In genomic region chr6:37806529-37807191, GRCm38 (mm10) we compare ENCODE assay signal across 8 mouse cellular contexts.
A peak's percentile ranks its signal among the peaks of the same experiment; 100 is the strongest.
DNase-seq lines count a peak whose midpoint lies in the region; ATAC-seq and TF ChIP-seq lines count a peak whose summit lies in the region.
"Not testable (repeated sequence)": the region's sequence is repeated elsewhere in the genome, so short reads cannot be mapped to it uniquely, and the experiment has no call there.

No protein-coding gene starts in this region.

- H3K4me3 ChIP-seq in embryonic facial prominence, embryonic 11.5 days (ENCODE audit: low read depth, low read length); forebrain, embryonic 14.5 days (ENCODE audit: low read depth, low read length); heart, postnatal 0 days (ENCODE audit: low read depth, low read length); intestine, embryonic 14.5 days (ENCODE audit: low read depth, low read length); limb, embryonic 13.5 days; lung, embryonic 15.5 days; midbrain, embryonic 14.5 days (replicated peaks; ENCODE audit: low read depth, low read length); neural tube, embryonic 15.5 days (replicated peaks): not testable (repeated sequence)

- not testable (repeated sequence) for TF ChIP-seq CTCF in heart, postnatal 0 days (IDR thresholded peaks at IDR 0.05; ENCODE audit: low read depth)

- H3K4me2 ChIP-seq in embryonic facial prominence, embryonic 11.5 days (ENCODE audit: low read depth, low read length); forebrain, embryonic 14.5 days (ENCODE audit: low read length); heart, postnatal 0 days (ENCODE audit: low read depth, low read length); intestine, embryonic 14.5 days (ENCODE audit: low read length); limb, embryonic 13.5 days (replicated peaks); lung, embryonic 15.5 days; midbrain, embryonic 14.5 days (ENCODE audit: low read length); neural tube, embryonic 15.5 days: not testable (repeated sequence)

- peak; percentile 73 for ATAC-seq in embryonic facial prominence, embryonic 11.5 days (replicated peaks; ENCODE audit: insufficient number of reproducible peaks, low FRiP score, low TSS enrichment, low read depth)
- ATAC-seq in forebrain, embryonic 14.5 days: peak; percentile 72
- 0 out of 2 replicates have a peak, but pooled peaks have one; percentile 47 for ATAC-seq in heart, postnatal 0 days (ENCODE audit: insufficient read depth, low read depth)
- ATAC-seq in intestine, embryonic 14.5 days (replicated peaks; ENCODE audit: low FRiP score, low TSS enrichment, low read depth): peak; percentile 72; the same call in 1 of the 2 replicates
- 0 out of 2 replicates have a peak, but pooled peaks have one; percentile 8 for ATAC-seq in limb, embryonic 13.5 days (ENCODE audit: low FRiP score, low read depth)
- peak; percentile 84 for ATAC-seq in lung, embryonic 15.5 days (ENCODE audit: borderline replicate concordance, extremely low read depth, low FRiP score, low TSS enrichment)
- 0 out of 2 replicates have a peak, but pooled peaks have one; percentile 24 for ATAC-seq in midbrain, embryonic 14.5 days (ENCODE audit: low FRiP score, low TSS enrichment)
- peak; percentile 53; the same call in 1 of the 2 replicates for ATAC-seq in neural tube, embryonic 15.5 days (ENCODE audit: low FRiP score)

- not testable (repeated sequence) for H3K27ac ChIP-seq in embryonic facial prominence, embryonic 11.5 days (replicated peaks; ENCODE audit: low read depth, low read length); forebrain, embryonic 14.5 days (ENCODE audit: low read depth, low read length); heart, postnatal 0 days (ENCODE audit: low read depth); intestine, embryonic 14.5 days (ENCODE audit: low read depth); limb, embryonic 13.5 days; lung, embryonic 15.5 days; midbrain, embryonic 14.5 days (replicated peaks; ENCODE audit: low read depth, low read length); neural tube, embryonic 15.5 days (replicated peaks)

- not testable (repeated sequence) for H3K36me3 ChIP-seq in embryonic facial prominence, embryonic 11.5 days (replicated peaks; ENCODE audit: control insufficient read depth, insufficient read depth, low read depth, low read length); forebrain, embryonic 14.5 days (ENCODE audit: control insufficient read depth, insufficient read depth, low read length); heart, postnatal 0 days (replicated peaks; ENCODE audit: control insufficient read depth, insufficient read depth, low read length); intestine, embryonic 14.5 days (ENCODE audit: control insufficient read depth, insufficient read depth, low read length); limb, embryonic 13.5 days; lung, embryonic 15.5 days; midbrain, embryonic 14.5 days (ENCODE audit: control insufficient read depth, insufficient read depth, low read length); neural tube, embryonic 15.5 days

- H3K9me3 ChIP-seq in embryonic facial prominence, embryonic 11.5 days (replicated peaks; ENCODE audit: control insufficient read depth, low read length); forebrain, embryonic 14.5 days (replicated peaks; ENCODE audit: control insufficient read depth, low read length); heart, postnatal 0 days (replicated peaks; ENCODE audit: control insufficient read depth, low read length); intestine, embryonic 14.5 days (ENCODE audit: control insufficient read depth, low read length); limb, embryonic 13.5 days; lung, embryonic 15.5 days; midbrain, embryonic 14.5 days (ENCODE audit: control insufficient read depth, low read length); neural tube, embryonic 15.5 days (replicated peaks): not testable (repeated sequence)

- not testable (repeated sequence) for TF ChIP-seq EP300 in heart, postnatal 0 days (IDR thresholded peaks at IDR 0.05; ENCODE audit: low read depth)

- WGBS in embryonic facial prominence, embryonic 11.5 days: 57% methylated on average over 1 of the region's 10 CpGs
- 100% methylated on average over 1 of the region's 10 CpGs for WGBS in forebrain, embryonic 14.5 days
- WGBS in heart, postnatal 0 days: 79% methylated on average over 1 of the region's 10 CpGs
- 73% methylated on average over 1 of the region's 10 CpGs for WGBS in intestine, embryonic 14.5 days
- 38% methylated on average over 1 of the region's 10 CpGs for WGBS in limb, embryonic 13.5 days
- WGBS in lung, embryonic 15.5 days: 77% methylated on average over 1 of the region's 10 CpGs
- 79% methylated on average over 1 of the region's 10 CpGs for WGBS in midbrain, embryonic 14.5 days
- 80% methylated on average over 1 of the region's 10 CpGs for WGBS in neural tube, embryonic 15.5 days

- H3K4me1 ChIP-seq in embryonic facial prominence, embryonic 11.5 days (ENCODE audit: control insufficient read depth, insufficient read depth, low read length); forebrain, embryonic 14.5 days (ENCODE audit: control insufficient read depth, insufficient read depth, low read length); heart, postnatal 0 days (ENCODE audit: control insufficient read depth, insufficient read depth); intestine, embryonic 14.5 days (replicated peaks; ENCODE audit: control insufficient read depth, insufficient read depth, low read length); limb, embryonic 13.5 days; lung, embryonic 15.5 days; midbrain, embryonic 14.5 days (ENCODE audit: control insufficient read depth, insufficient read depth, low read length); neural tube, embryonic 15.5 days: not testable (repeated sequence)

- DNase-seq in embryonic facial prominence, embryonic 11.5 days (ENCODE audit: low spot score); forebrain, embryonic 14.5 days (ENCODE audit: low spot score); heart, postnatal 0 days (ENCODE audit: low spot score); intestine, embryonic 14.5 days (ENCODE audit: low spot score); midbrain, embryonic 14.5 days: not testable (repeated sequence)

- H3K27me3 ChIP-seq in embryonic facial prominence, embryonic 11.5 days (ENCODE audit: control insufficient read depth, insufficient read depth, low read length); forebrain, embryonic 14.5 days (replicated peaks; ENCODE audit: control insufficient read depth, insufficient read depth, low read length); heart, postnatal 0 days (ENCODE audit: control insufficient read depth, insufficient read depth, low read length); intestine, embryonic 14.5 days (replicated peaks; ENCODE audit: control insufficient read depth, insufficient read depth, low read length); limb, embryonic 13.5 days; lung, embryonic 15.5 days; midbrain, embryonic 14.5 days (ENCODE audit: control insufficient read depth, insufficient read depth, low read length); neural tube, embryonic 15.5 days (replicated peaks): not testable (repeated sequence)

- H3K9ac ChIP-seq in embryonic facial prominence, embryonic 11.5 days (replicated peaks; ENCODE audit: low read length); forebrain, embryonic 14.5 days (ENCODE audit: low read length); heart, postnatal 0 days (replicated peaks; ENCODE audit: low read depth, low read length); intestine, embryonic 14.5 days (ENCODE audit: low read length); limb, embryonic 13.5 days; lung, embryonic 15.5 days; midbrain, embryonic 14.5 days (replicated peaks; ENCODE audit: low read length); neural tube, embryonic 15.5 days (replicated peaks): not testable (repeated sequence)

Comparison
In these comparisons a context has a peak if more than half of its experiments do, and no peak if none do; other contexts are left out.
1. ATAC-seq: peak in every context shown above with its lines; median percentile 84 in lung, embryonic 15.5 days; 73 in embryonic facial prominence, embryonic 11.5 days; 72 in forebrain, embryonic 14.5 days; 72 in intestine, embryonic 14.5 days; 53 in neural tube, embryonic 15.5 days; 47 in heart, postnatal 0 days; 24 in midbrain, embryonic 14.5 days; 8 in limb, embryonic 13.5 days.